Mouse (Mus musculus) midbrain, embryonic 16.5 days (tissue): ENCODE measurements around the gene Axin1. TPM values are rescaled to one million over a fixed set of nuclear protein-coding genes. Genes with fewer than 3 reads are reported as not detected.

Experiments used
- ATAC-seq: fragments of 200-750 bp; cut with Nextera tagmentation; 2 replicates; pipeline ENCODE4 v1.8.0; 2017; ENCODE audit warnings: moderate TSS enrichment
- H3K27ac ChIP-seq: fragments of 300-500 bp; sonication (generic); 2 replicates; pipeline ENCODE4 v1.5.1; 2014; ENCODE audit warnings: mild to moderate bottlenecking, low read length, mixed read lengths
- H3K27me3 ChIP-seq: fragments of 300-500 bp; sonication (generic); 2 replicates; pipeline ENCODE4 v1.6.1; 2014; ENCODE audit warnings: low read depth, low read length, mixed read lengths; ENCODE audit not compliant: control insufficient read depth, insufficient read depth
- H3K36me3 ChIP-seq: fragments of 300-500 bp; sonication (generic); 2 replicates; pipeline ENCODE4 v1.6.1; 2014; ENCODE audit warnings: mild to moderate bottlenecking, low read length, moderate library complexity, mixed read lengths; ENCODE audit not compliant: control insufficient read depth, insufficient read depth
- H3K4me1 ChIP-seq: fragments of 300-500 bp; sonication (generic); 2 replicates; pipeline ENCODE4 v1.6.1; 2014; ENCODE audit warnings: mild to moderate bottlenecking, low read length, mixed read lengths; ENCODE audit not compliant: control insufficient read depth, insufficient read depth
- H3K4me2 ChIP-seq: fragments of 300-500 bp; sonication (generic); 2 replicates; pipeline ENCODE4 v1.6.1; 2014; ENCODE audit warnings: mild to moderate bottlenecking, low read length, mixed read lengths
- H3K4me3 ChIP-seq: fragments of 300-500 bp; sonication (generic); 2 replicates; pipeline ENCODE4 v1.5.1; 2014; ENCODE audit warnings: low read depth, mild to moderate bottlenecking, low read length, moderate library complexity, mixed read lengths
- H3K9ac ChIP-seq: fragments of 300-500 bp; sonication (generic); 2 replicates; pipeline ENCODE4 v1.6.1; 2014; ENCODE audit warnings: low read depth, low read length, mixed read lengths
- H3K9me3 ChIP-seq: fragments of 300-500 bp; sonication (generic); replicated peaks from 2 replicates; pipeline ENCODE4 v1.6.1; 2014; ENCODE audit warnings: mild to moderate bottlenecking, low read length, mixed read lengths; ENCODE audit not compliant: control insufficient read depth, poor library complexity, severe bottlenecking
- WGBS: fragments of 180-500 bp; shearing (Covaris S2); extraction: QIAGEN DNeasy Blood & Tissue Kit; methylation state at CpG from one replicate; pipeline ENCODE4 v1.1.7; 2014; 5-methylcytosine and 5-hydroxymethylcytosine counted together
- polyA plus RNA-seq: library from polyadenylated mRNA; unstranded; fragments of >200 nt; fragmentation: Nextera tagmentation; extraction: Ambion mirVana; gene quantifications from 2 replicates; pipeline ENCODE4 v1.2.1, GENCODE M21; 2015

Gene Axin1
- polyA plus RNA-seq, 1 experiment from 2014 or later: 19.1 TPM

DNA sequence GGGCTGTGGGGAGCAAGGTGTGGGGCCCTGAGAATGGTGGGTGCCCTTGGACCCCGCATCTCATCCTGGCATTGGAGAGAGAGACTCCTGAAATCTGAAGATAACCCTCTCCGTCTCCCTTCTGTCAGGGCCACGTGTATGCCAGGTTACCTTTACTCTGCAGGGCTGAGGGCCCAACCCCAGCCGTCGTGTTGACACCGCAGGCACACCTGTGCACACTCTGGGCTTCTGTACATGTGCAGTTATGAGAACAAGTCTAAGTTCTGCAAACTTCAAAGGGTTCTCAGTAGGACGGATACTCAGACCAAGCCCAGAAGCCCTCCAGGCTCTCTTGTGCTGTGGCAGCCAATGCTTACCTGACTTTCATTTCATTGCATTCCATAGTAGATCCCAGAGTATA is 73.8 kb downstream of the Axin1 start:
- no peak overlapping the region for H3K27ac ChIP-seq
- H3K36me3 ChIP-seq: no peaks in the 10 kb centered on the region; the same call in 1 of the 2 replicates
- 88% methylated on average over 7 of the region's 7 CpGs for WGBS
- no peak for ATAC-seq
- H3K9me3 ChIP-seq: no peaks in the 10 kb centered on the region
- no peak overlapping the region for H3K9ac ChIP-seq
- H3K4me1 ChIP-seq: no peaks in the 10 kb centered on the region
- H3K4me2 ChIP-seq: no peak overlapping the region
- H3K27me3 ChIP-seq: no peaks in the 10 kb centered on the region
- H3K4me3 ChIP-seq: no peak overlapping the region

DNA sequence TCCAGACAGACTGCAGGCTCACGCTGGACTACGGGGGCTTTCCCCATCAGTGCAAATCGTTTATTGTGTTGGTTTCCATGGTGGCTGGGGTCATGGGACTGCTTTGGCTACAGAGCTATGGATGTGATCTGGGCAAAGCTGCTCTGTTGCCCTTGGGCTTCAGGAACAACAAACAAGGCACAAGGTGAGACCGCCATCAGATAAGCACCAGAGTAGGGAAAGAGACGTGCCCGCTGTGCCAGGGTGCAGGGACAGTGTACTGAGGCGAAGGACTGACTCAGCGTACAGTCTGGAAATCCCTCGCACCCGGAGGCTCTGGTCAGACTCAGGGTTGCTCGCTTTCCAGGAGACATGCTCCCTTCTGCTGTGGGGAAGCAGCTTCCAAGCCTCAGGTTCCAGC is 74.2 kb downstream of the Axin1 start:
- H3K4me1 ChIP-seq: no peaks in the 10 kb centered on the region
- no peak overlapping the region for H3K4me2 ChIP-seq
- H3K27ac ChIP-seq: no peak overlapping the region
- H3K36me3 ChIP-seq: no peaks in the 10 kb centered on the region; the same call in 1 of the 2 replicates
- no peaks in the 10 kb centered on the region for H3K9me3 ChIP-seq
- WGBS: 87% methylated on average over 11 of the region's 11 CpGs
- H3K4me3 ChIP-seq: no peak overlapping the region
- no peak overlapping the region for H3K9ac ChIP-seq
- H3K27me3 ChIP-seq: no peaks in the 10 kb centered on the region
- ATAC-seq: no peak

DNA sequence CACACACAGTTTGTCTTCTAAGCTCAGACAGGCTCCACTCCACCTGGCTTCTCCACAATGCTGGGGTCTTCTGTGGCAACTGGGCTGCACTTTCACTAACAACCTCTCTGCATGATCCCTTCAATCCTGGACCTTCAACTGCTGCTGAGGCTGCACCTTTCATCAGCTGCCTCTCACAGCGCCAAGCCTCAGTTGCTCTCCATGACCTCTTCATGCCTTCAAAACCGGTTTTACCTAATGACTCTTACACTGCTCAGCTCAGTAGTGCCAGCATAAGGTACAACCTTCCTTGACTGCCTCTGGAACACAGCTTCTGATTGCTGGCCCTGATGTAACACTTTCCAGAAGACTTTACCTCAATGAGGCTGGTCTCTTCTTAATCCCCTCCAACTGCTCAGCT is 83.0 kb downstream of the Axin1 start:
- ATAC-seq: no peak
- H3K9me3 ChIP-seq: no peaks in the 10 kb centered on the region
- no peak overlapping the region for H3K9ac ChIP-seq
- H3K4me3 ChIP-seq: no peak overlapping the region
- no peak overlapping the region for H3K27ac ChIP-seq
- WGBS: 75% methylated on average over 2 of the region's 2 CpGs
- no peak overlapping the region for H3K4me2 ChIP-seq
- no peaks in the 10 kb centered on the region for H3K27me3 ChIP-seq
- H3K36me3 ChIP-seq: peaks cover 3% of the 10 kb centered on the region; the same call in 1 of the 2 replicates
- H3K4me1 ChIP-seq: no peaks in the 10 kb centered on the region

DNA sequence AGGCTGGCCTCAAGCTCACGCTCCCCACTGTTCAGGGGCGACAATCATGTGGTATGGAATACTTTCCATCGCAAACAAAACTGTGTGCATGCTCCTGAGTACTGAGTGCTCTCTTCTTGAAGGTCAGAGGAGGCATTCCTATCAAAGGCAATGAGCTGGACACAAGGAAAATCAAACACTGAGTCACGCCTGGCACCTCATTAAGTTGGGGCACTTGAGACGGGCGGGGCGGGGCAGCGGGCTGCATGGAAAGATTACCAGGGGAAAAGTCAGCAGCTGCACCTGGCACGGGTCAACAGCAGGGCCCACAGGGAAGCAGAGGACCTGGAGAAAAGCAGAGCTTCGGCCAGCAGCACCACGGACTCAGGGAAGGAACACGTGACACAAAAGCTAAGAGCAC is 86.7 kb downstream of the Axin1 start:
- H3K27me3 ChIP-seq: no peaks in the 10 kb centered on the region

DNA sequence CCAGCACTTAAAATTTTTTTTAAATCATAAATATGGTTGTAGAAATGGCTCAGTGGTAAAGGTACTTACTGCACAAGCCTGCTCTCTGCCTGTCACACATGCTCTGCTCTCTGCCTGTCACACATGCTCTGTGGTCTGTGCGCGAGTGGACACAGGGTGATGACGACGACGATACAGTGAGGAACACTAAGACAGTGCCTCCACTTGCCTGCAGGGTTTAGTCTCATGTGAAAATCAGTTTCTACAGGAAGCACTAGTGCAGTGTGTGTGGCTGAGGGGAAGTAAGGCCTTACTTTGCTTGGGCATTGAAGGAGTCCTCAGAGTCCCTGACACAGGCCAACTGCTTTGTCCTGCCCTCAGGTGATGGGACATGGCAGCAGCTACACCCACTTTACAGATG is 91.3 kb downstream of the Axin1 start:
- H3K27ac ChIP-seq: no peak overlapping the region
- WGBS: 98% methylated on average over 5 of the region's 5 CpGs
- no peak for ATAC-seq
- H3K4me2 ChIP-seq: no peak overlapping the region
- no peaks in the 10 kb centered on the region for H3K27me3 ChIP-seq
- H3K36me3 ChIP-seq: no peaks in the 10 kb centered on the region
- no peaks in the 10 kb centered on the region for H3K4me1 ChIP-seq
- H3K4me3 ChIP-seq: no peak overlapping the region
- no peak overlapping the region for H3K9ac ChIP-seq
- H3K9me3 ChIP-seq: no peaks in the 10 kb centered on the region

More for the DNA sequence above, 86.7 kb downstream of the Axin1 start:
- Histone ChIP-seq H3K9me3 (no peaks in the 10 kb centered on the region), H3K36me3 (peaks cover under 1% of the 10 kb centered on the region; the same call in 1 of the 2 replicates), H3K4me3 (no peak overlapping the region), H3K27ac (no peak overlapping the region), H3K4me1 (no peaks in the 10 kb centered on the region), H3K9ac (no peak overlapping the region), H3K4me2 (no peak overlapping the region)
- WGBS: 91% methylated on average over 12 of the region's 12 CpGs
- ATAC-seq: no peak

DNA sequence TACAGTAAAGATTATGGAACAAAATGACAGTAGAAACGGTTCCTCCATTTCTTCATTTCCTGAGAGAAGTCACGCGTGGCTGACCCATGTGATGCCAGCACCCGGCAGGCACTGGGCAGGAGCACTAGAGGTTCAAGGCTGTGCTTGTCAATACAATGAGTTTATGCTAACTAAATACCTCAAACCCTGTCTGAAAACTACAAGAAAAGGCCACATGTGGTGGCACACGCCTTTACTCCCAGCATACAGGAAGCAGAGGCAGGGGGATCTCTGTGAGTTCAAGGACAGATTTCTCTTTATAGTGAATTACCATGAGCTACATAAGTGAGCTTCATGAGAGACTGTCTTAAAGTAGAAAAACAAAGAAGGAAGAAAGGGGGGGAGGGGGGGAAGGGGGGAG is 92.7 kb downstream of the Axin1 start:
- Histone ChIP-seq H3K9me3 (no peaks in the 10 kb centered on the region), H3K4me1 (no peaks in the 10 kb centered on the region), H3K9ac (no peak overlapping the region), H3K4me2 (no peak overlapping the region), H3K27ac (no peak overlapping the region), H3K36me3 (no peaks in the 10 kb centered on the region), H3K27me3 (no peaks in the 10 kb centered on the region), H3K4me3 (no peak overlapping the region)
- 90% methylated on average over 5 of the region's 5 CpGs for WGBS
- ATAC-seq: no peak

DNA sequence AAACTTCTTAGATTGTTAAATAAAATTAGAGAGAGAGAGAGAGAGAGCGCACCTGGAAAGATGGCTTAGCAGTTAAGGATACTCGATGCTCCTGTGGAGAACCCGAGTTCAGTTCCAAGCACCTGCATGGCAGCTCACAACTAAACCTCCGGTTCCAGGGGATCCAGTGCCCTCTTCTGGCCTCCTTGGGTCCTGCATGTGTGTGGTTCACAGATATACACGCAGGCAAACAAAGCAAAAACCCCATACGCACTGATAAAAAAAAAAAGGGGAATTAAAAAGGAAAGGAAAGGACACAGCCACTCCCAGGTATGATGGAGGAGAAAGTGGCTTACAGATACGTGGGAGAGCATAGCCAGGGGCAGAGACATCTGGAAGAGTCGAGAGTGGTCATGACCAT is 94.4 kb downstream of the Axin1 start:
- Histone ChIP-seq H3K36me3 (no peaks in the 10 kb centered on the region), H3K27me3 (no peaks in the 10 kb centered on the region), H3K4me1 (no peaks in the 10 kb centered on the region), H3K4me2 (no peak overlapping the region), H3K4me3 (no peak overlapping the region), H3K27ac (no peak overlapping the region), H3K9ac (no peak overlapping the region), H3K9me3 (no peaks in the 10 kb centered on the region)
- ATAC-seq: no peak
- WGBS: 71% methylated on average over 8 of the region's 8 CpGs

DNA sequence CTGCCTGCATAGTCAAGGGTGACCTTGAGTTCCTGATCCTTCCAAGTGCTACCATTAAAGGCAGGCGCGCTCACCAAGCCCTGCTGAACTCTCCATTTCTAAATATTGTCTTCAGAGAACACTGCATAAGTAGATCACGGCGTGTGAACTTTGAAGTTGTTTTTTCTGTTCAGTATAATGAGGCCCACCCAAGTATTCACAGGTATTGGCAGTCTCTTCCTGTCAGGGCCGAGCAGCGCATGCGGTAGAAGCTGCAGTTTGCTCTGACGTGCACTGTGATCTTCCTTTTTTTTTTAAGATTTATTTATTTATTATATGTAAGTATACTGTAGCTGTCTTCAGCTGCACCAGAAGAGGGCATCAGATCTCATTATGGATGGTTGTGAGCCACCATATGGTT is 95.9 kb downstream of the Axin1 start:
- H3K4me1 ChIP-seq: no peaks in the 10 kb centered on the region
- WGBS: 89% methylated on average over 8 of the region's 8 CpGs
- no peak overlapping the region for H3K9ac ChIP-seq
- no peaks in the 10 kb centered on the region for H3K27me3 ChIP-seq
- no peak overlapping the region for H3K27ac ChIP-seq
- no peaks in the 10 kb centered on the region for H3K36me3 ChIP-seq
- H3K4me3 ChIP-seq: no peak overlapping the region
- no peaks in the 10 kb centered on the region for H3K9me3 ChIP-seq
- H3K4me2 ChIP-seq: no peak overlapping the region
- ATAC-seq: no peak

DNA sequence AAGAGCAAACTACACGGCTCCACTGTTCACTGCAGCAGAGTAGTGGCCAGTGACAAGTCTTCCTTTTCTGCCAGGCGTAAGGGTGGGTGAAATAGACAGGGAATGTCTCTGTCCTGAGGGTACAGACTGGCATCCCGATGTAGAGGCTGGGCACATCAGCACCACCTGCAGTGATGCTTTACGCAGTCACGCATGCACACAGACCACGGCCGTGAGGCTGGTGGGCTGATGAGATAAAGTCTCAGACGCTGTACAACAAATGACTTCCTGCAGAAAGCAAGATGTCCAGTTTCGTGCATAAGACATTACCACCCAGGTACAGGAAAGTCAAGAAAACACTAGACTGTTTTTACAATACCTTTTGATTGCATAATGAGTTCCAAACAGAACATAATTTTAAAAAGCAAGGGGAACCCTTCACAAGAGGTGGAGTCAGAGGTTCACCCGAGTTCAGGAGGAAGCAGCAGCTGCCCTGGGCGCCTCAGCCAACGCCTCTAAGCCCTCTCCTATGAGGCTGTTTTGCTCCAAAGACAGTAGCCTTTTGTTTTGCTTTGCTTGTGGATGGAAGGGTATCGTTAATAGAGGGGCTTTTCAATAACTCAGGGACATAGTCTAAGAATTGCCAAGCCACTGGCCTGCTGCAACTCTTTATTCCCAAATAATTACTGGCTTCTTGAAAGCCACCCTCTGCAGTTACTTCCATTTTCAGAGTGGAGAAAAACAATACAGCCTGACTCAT is 96.8 kb downstream of the Axin1 start:
- H3K4me1 ChIP-seq: no peaks in the 10 kb centered on the region
- H3K9ac ChIP-seq: no peak overlapping the region; the same call in 1 of the 2 replicates
- no peak overlapping the region for H3K27ac ChIP-seq
- no peaks in the 10 kb centered on the region for H3K27me3 ChIP-seq
- H3K36me3 ChIP-seq: no peaks in the 10 kb centered on the region
- 66% methylated on average over 13 of the region's 13 CpGs for WGBS
- no peak overlapping the region for H3K4me3 ChIP-seq
- no peaks in the 10 kb centered on the region for H3K9me3 ChIP-seq
- ATAC-seq: no peak
- H3K4me2 ChIP-seq: no peak overlapping the region
